Mouse (Mus musculus): Measurements from ENCODE around the gene Tmtc2. TPM values are rescaled to one million over a fixed set of nuclear protein-coding genes. Genes with fewer than 3 reads are reported as not detected.

Gene Tmtc2
- polyA plus RNA-seq, 1 experiment from 2014 or later = 10.9 TPM

DNA sequence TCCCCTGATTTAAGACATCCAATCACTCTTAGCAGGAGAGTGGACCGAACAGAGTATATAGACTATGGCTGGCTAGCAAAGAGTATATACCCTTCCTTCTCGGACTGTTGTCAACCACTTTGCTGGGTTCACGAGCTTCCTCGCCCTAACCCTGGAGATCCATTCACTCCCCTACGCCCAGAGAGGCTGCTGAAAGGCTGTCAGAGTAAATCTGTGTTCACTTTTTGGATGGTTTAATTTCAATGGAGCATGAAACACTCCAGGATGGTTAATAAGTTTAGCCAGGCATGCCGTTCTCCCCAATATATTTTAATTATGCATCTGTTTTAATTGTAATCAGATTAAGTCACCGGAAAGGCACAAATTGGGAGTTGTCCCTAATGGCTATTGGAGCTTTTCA lies 1.9 kb downstream of the Tmtc2 start:
- H3K4me2 ChIP-seq (replicated peaks) = peak overlapping the region; percentile 90

DNA sequence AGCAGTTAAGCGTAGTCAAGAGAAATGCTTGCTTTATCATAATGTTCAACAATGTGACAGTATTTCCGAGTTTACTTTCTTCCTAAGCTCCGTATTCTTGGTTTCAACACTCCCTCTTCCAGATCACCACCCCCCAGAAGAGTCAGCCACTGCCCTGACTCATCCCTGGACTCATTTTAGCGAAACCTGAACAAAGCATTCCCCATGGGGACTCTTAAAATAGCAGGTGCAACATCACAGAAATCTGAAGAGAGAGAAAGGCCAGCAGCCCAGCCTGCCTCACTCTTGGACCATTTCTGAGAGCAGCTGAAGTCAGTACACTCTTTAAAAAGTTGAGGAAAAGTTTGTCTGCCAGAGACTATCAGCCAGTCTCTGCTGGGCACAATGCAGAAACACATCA lies 2.4 kb downstream of the Tmtc2 start:
- WGBS = 52% methylated on average over 4 of the region's 4 CpGs
- H3K9me3 ChIP-seq = no peaks in the 10 kb centered on the region
- no peak overlapping the region for H3K27ac ChIP-seq (replicated peaks)

More for the DNA sequence above, 1.9 kb downstream of the Tmtc2 start:
- peak overlapping the region; percentile 72 for H3K4me3 ChIP-seq
- H3K27ac ChIP-seq (replicated peaks) = no peak overlapping the region
- peaks cover 14% of the 10 kb centered on the region; the same call in 1 of the 2 replicates for H3K27me3 ChIP-seq
- peaks cover 15% of the 10 kb centered on the region for H3K4me1 ChIP-seq
- ATAC-seq (ENCODE audit: low FRiP score, low read depth) = no peak
- H3K9me3 ChIP-seq = no peaks in the 10 kb centered on the region
- H3K9ac ChIP-seq (replicated peaks) = no peak overlapping the region
- 23% methylated on average over 7 of the region's 7 CpGs for WGBS
- H3K36me3 ChIP-seq = no peaks in the 10 kb centered on the region

DNA sequence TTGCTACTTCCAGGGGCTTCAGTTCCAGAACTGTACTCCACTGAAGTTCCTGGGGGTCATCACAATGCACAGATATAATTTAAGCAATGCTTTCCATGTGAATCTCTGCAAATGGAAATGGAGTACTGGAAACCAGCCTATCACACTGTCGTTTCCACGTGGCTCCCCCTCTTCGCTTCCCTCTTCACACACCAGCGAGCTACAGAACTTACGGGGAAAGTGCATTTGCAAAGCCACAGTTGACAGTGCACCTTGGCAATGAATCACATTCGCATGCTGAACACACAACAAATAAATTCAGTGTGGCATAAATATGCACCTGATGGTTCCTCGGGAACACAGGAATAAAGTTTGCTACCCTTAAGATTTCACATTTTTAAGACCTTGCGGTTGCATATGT lies 3.2 kb downstream of the Tmtc2 start:
- 72% methylated on average over 8 of the region's 8 CpGs for WGBS
- Histone ChIP-seq H3K36me3 (no peaks in the 10 kb centered on the region), H3K4me1 (peaks cover 15% of the 10 kb centered on the region), H3K4me2 (replicated peaks) (peak overlapping the region; percentile 4; the same call in 1 of the 2 replicates), H3K27me3 (peaks cover 14% of the 10 kb centered on the region; the same call in 1 of the 2 replicates), H3K27ac (replicated peaks) (no peak overlapping the region), H3K4me3 (no peak overlapping the region), H3K9ac (replicated peaks) (no peak overlapping the region), H3K9me3 (no peaks in the 10 kb centered on the region)
- no peak for ATAC-seq (ENCODE audit: low FRiP score, low read depth)

More for the DNA sequence above, 2.4 kb downstream of the Tmtc2 start:
- Histone ChIP-seq H3K4me2 (replicated peaks) (peak overlapping the region; percentile 90), H3K36me3 (no peaks in the 10 kb centered on the region), H3K27me3 (peaks cover 14% of the 10 kb centered on the region; the same call in 1 of the 2 replicates), H3K4me1 (peaks cover 15% of the 10 kb centered on the region), H3K4me3 (peak overlapping the region; percentile 72), H3K9ac (replicated peaks) (0 out of 2 replicates have a peak overlapping the region, but pooled peaks have one; percentile 7)
- ATAC-seq (ENCODE audit: low FRiP score, low read depth) = no peak

DNA sequence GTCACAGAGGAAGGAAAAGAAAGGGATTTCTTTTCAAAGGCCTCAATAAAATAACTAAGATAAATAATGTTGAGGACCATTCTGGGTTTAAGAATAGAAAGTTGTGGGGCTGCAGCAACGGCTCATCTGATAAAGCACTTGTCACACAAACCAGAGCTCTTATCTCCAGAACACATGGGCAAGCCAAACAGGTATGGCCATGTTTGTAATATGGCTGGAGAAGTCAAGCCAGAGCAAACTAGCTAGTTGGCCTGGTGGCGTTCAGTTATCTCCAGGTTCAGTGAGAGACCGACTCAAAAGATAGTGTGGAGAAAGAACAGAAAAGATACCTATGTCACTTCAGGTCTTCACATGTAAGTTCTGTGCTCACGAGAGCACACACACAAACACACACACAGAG lies 4.7 kb downstream of the Tmtc2 start:
- Histone ChIP-seq H3K27me3 (peaks cover 14% of the 10 kb centered on the region; the same call in 1 of the 2 replicates), H3K9ac (replicated peaks) (no peak overlapping the region), H3K27ac (replicated peaks) (no peak overlapping the region), H3K9me3 (no peaks in the 10 kb centered on the region), H3K4me1 (peaks cover 15% of the 10 kb centered on the region), H3K4me3 (no peak overlapping the region), H3K36me3 (no peaks in the 10 kb centered on the region), H3K4me2 (replicated peaks) (no peak overlapping the region)
- ATAC-seq (ENCODE audit: low FRiP score, low read depth) = no peak
- WGBS = 91% methylated on average over 4 of the region's 4 CpGs

DNA sequence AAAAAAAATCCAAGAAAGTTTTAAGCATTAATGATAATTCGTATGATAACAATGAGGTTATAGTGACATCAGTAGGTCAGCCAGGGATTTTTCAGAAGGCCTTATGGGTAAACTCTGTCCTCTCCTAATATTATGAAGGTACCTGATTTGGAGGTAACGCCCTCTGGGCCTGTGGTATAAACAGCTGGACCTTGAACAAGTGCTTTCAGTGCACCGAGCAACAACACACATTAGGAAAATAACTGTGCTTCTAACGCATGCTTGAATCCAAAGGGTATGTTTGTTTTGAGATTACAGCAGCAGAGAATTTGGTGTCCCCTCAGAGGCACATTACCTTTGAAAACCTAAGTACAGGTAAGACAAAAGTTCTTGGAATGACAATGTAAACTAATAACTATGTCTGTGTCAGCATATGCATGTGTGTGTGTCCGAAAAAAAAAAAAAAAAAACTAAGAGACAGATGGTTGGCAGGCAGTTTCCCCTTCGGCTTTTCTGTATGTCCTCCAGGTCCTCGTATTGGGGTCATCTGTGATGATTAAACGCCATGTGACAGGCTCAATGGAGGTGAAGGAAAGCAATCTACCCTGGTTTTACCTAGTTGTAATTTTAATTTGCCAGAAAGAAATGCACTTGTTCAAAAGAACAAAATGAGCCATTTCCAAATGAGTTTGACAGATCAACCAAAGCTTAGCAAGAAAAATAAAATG lies 6.3 kb downstream of the Tmtc2 start:
- Histone ChIP-seq H3K4me1 (peaks cover 15% of the 10 kb centered on the region), H3K27ac (replicated peaks) (no peak overlapping the region), H3K27me3 (peaks cover 14% of the 10 kb centered on the region; the same call in 1 of the 2 replicates), H3K36me3 (no peaks in the 10 kb centered on the region), H3K9ac (replicated peaks) (no peak overlapping the region), H3K9me3 (no peaks in the 10 kb centered on the region), H3K4me3 (no peak overlapping the region), H3K4me2 (replicated peaks) (no peak overlapping the region)
- 80% methylated on average over 8 of the region's 8 CpGs for WGBS
- ATAC-seq (ENCODE audit: low FRiP score, low read depth) = no peak

DNA sequence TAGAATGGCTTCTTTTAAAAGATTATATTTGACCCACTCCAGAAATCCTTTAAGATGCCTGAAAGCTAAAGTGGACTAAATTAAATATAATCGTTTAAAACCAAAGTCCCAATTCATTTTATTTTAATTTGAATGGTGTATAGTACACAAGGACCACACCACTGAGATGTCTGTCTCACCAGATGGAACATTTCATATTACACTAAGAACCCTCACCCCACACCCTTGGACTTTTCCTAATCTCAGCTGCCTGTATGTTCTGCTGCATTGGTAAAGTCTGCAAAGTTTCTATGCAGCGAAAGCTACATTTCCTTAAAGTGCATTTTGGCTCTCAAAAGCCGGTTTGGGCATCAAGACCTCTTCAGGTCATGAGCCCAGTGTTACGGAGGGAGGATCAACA lies 12.7 kb downstream of the Tmtc2 start:
- no peak for ATAC-seq (ENCODE audit: low FRiP score, low read depth)
- no peak overlapping the region for H3K4me3 ChIP-seq

DNA sequence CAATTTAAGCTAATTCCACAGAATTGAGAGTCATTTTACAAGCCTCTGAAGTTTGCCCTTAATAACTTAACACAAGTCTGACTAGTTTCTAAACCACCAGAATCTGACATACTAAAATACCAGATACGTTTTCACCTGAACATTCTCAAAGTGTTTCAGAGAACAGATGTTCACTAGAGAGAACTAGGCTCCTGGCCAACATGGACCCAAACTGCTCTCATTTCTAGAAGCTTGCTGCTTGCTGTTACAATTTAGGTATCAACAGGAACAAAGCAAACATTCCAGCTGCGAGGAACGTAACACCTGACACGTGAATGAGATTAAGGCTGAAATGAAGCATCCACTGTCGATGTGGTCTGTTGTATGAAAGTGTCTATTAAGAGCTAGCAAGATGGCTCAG lies 16.7 kb downstream of the Tmtc2 start:
- Histone ChIP-seq H3K27ac (replicated peaks) (no peak overlapping the region), H3K9ac (replicated peaks) (no peak overlapping the region), H3K9me3 (no peaks in the 10 kb centered on the region), H3K27me3 (no peaks in the 10 kb centered on the region), H3K4me1 (no peaks in the 10 kb centered on the region), H3K4me3 (no peak overlapping the region), H3K4me2 (replicated peaks) (no peak overlapping the region), H3K36me3 (no peaks in the 10 kb centered on the region)
- no peak for ATAC-seq (ENCODE audit: low FRiP score, low read depth)
- WGBS = 84% methylated on average over 5 of the region's 5 CpGs

More for the DNA sequence above, 12.7 kb downstream of the Tmtc2 start:
- H3K27ac ChIP-seq (replicated peaks) = no peak overlapping the region
- H3K4me1 ChIP-seq = no peaks in the 10 kb centered on the region
- 89% methylated on average over 4 of the region's 4 CpGs for WGBS
- H3K9ac ChIP-seq (replicated peaks) = no peak overlapping the region
- H3K27me3 ChIP-seq = no peaks in the 10 kb centered on the region
- no peaks in the 10 kb centered on the region for H3K9me3 ChIP-seq
- no peak overlapping the region for H3K4me2 ChIP-seq (replicated peaks)
- H3K36me3 ChIP-seq = no peaks in the 10 kb centered on the region

DNA sequence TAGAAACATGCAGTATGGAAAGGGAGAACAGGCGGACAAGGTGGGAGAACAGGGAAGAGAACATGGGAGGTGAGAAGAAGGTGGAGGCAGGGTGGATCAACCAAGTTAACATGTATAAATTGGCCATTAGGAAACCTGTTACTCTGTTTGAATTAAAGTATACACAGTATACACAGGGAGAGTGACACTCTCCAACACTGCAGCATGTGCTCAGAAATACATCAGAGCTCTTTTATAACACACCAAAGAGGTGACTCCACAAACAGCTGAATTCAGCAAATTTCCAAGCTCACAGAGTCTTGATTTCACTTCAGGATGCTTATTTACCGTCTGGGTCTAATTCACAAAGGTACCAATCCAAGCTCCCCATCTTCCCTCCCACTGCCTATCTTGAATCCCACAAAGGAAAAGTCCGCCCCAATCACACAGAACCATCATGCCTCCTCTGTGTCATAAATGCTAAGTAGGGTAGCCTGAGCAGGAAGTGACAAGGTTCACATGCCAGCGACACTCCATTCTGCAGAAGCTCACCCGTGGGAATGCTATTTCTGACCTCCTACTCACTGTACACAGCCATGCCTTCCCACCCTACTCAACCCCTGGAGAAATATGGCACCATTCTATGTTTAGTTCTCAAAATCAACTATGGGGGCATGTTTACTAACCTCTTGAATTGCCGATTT lies 17.2 kb downstream of the Tmtc2 start:
- Histone ChIP-seq H3K4me2 (replicated peaks) (no peak overlapping the region), H3K27ac (replicated peaks) (no peak overlapping the region), H3K36me3 (no peaks in the 10 kb centered on the region), H3K9ac (replicated peaks) (no peak overlapping the region), H3K27me3 (no peaks in the 10 kb centered on the region), H3K4me3 (no peak overlapping the region), H3K4me1 (no peaks in the 10 kb centered on the region), H3K9me3 (no peaks in the 10 kb centered on the region)
- 85% methylated on average over 6 of the region's 6 CpGs for WGBS
- ATAC-seq (ENCODE audit: low FRiP score, low read depth) = no peak

DNA sequence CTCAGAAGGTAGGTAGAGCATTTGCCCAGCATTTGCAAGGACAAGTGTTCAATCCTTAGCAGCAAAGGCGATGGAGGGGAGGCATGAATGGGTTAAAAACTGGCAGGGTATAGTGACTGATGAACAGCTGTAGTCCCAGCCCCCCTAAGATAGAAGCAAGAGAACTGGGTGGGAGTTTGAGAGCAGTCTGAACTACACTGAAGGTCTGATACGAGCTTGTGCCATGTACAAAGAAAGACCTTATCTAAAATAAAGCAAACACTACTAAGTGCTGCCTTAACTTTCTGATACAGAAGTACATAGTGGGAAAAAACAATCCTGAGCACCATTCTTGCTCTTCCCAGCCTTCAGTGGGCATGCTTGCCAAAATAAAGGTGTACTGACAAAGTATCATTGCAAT lies 20.1 kb downstream of the Tmtc2 start:
- Histone ChIP-seq H3K27ac (replicated peaks) (no peak overlapping the region), H3K36me3 (no peaks in the 10 kb centered on the region), H3K27me3 (no peaks in the 10 kb centered on the region), H3K4me2 (replicated peaks) (no peak overlapping the region), H3K4me3 (no peak overlapping the region), H3K9ac (replicated peaks) (no peak overlapping the region), H3K4me1 (no peaks in the 10 kb centered on the region), H3K9me3 (no peaks in the 10 kb centered on the region)
- no peak for ATAC-seq (ENCODE audit: low FRiP score, low read depth)
- 87% methylated on average over 2 of the region's 2 CpGs for WGBS

DNA sequence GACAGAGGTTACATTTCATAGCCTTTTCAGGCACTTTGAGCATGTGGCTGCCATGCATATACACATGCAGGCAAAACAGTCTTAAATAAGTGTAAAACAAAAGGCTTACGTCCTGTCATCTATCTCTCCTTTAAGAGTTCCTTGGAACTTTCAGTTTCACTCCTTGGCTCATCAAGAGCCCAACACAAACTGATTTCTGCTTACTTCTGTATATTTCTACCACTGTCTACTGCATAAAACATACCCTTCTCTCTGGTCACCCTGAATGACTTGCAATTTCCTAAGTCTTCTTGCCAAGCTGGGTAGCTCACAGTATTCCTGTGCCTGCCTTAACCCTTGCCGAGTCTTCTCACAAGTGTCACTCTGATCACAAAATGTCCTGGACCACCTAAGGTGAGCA lies 26.2 kb downstream of the Tmtc2 start:
- ATAC-seq (ENCODE audit: low FRiP score, low read depth) = no peak
- 93% methylated on average over 2 of the region's 2 CpGs for WGBS

DNA sequence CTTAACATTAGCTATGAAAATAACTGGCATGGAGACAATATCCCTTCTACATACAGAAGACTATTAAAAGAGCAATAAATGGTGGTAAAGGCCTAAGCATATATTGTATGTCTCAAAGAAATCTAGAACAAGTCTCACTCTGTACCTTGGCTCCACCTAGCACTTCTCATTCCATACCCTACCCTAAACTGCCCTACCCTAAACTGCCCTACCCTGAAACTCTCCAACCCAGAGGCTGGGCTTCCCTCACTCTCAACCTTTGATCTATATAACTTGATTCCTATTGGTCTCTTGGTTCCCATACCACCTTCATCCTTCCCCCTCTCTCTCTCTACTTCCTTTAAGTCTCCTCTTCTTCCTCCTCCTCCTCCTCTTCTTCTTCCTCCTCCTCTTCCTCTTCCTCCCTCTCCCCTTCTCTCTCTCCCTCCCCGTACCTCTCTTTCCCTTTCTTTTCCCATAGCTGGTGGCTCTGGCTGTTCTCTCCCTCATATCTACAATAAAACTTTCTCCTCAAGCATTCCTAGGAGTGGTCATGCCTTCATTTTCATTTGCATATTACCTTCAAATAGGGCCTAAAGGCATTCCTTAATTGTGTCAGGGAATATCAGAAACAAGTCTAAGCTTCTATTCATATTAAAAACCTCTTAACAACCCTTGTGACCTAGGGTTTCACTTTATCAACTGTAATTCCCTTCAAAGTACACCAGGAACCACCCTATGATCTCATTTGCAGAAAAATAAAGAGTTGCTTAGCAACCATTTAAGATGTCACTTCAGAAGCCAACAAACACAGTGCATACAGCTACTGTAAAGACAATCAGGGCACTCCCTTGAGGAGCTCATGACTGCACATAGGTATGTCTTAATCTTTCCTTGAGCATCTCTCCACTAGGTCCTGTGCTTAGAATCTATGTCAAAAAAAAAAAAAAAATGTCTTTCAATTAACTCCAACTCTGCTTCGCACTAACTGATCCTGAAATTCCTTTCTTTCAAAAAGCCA lies 29.9 kb downstream of the Tmtc2 start:
- H3K4me3 ChIP-seq = no peak overlapping the region
- no peak for ATAC-seq (ENCODE audit: low FRiP score, low read depth)

More for the DNA sequence above, 26.2 kb downstream of the Tmtc2 start:
- Histone ChIP-seq H3K4me1 (peaks cover 3% of the 10 kb centered on the region; the same call in 1 of the 2 replicates), H3K4me3 (no peak overlapping the region), H3K27me3 (no peaks in the 10 kb centered on the region), H3K4me2 (replicated peaks) (no peak overlapping the region), H3K27ac (replicated peaks) (no peak overlapping the region), H3K36me3 (no peaks in the 10 kb centered on the region), H3K9ac (replicated peaks) (no peak overlapping the region), H3K9me3 (no peaks in the 10 kb centered on the region)

More for the DNA sequence above, 29.9 kb downstream of the Tmtc2 start:
- no peaks in the 10 kb centered on the region for H3K9me3 ChIP-seq
- no peaks in the 10 kb centered on the region for H3K27me3 ChIP-seq
- no peak overlapping the region for H3K4me2 ChIP-seq (replicated peaks)
- 83% methylated on average over 2 of the region's 2 CpGs for WGBS
- peaks cover 8% of the 10 kb centered on the region; the same call in 1 of the 2 replicates for H3K4me1 ChIP-seq
- H3K9ac ChIP-seq (replicated peaks) = no peak overlapping the region
- H3K27ac ChIP-seq (replicated peaks) = no peak overlapping the region
- H3K36me3 ChIP-seq = no peaks in the 10 kb centered on the region

All from midbrain, embryonic 12.5 days (tissue).